Mouse (Mus musculus): Measurements from ENCODE around the gene Pafah1b2. TPM values are rescaled to one million over a fixed set of nuclear protein-coding genes. Genes with fewer than 3 reads are reported as not detected.
A peak's percentile ranks its signal among the peaks of the same experiment; 100 is the strongest.

Pafah1b2 gene
- polyA plus RNA-seq, 1 experiment, result 12.8 TPM

DNA sequence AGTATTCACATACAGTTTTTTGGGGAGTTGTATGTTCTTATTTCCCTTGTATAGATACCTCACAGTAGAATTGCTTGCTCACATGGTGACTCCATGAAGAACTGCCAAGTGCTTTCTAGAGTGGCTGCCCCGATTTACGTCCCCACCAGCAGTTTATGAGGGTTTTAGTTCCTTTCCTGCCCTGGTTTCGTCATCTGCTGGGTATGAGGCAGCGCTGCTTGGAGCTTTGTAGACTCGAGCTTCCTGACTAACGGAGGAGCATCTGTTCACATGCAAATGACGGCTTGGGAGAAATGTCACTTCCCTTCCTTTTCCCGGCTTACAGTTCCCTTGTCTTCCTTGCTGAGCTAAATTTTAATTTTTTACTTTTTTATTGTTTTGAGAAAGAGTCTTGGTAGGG is 15.5 kb upstream of the Pafah1b2 start:
- Histone ChIP-seq H3K27ac (ENCODE audit: insufficient read depth, low read depth, low read length) (no peak overlapping the region), H3K4me3 (ENCODE audit: low read depth, low read length) (no peak overlapping the region), H3K4me1 (ENCODE audit: control insufficient read depth, insufficient read depth, insufficient read length, low read length) (peaks cover 8% of the 10 kb centered on the region), H3K27me3 (ENCODE audit: control insufficient read depth, insufficient read depth, low read length) (no peaks in the 10 kb centered on the region), H3K36me3 (ENCODE audit: control insufficient read depth, insufficient read depth, low read length) (peaks cover 1% of the 10 kb centered on the region; the same call in 1 of the 2 replicates)
- WGBS, result 67% methylated on average over 8 of the region's 8 CpGs
- no peak for TF ChIP-seq CTCF (IDR thresholded peaks at IDR 0.05; ENCODE audit: extremely low read depth, insufficient read length, insufficient replicate concordance, low read depth, low read length)
- TF ChIP-seq POLR2A (IDR thresholded peaks at IDR 0.05; ENCODE audit: low read depth, low read length), result no peak

GRCm38 (mm10) chr9:46026058-46026849 is 13.8 kb upstream of the Pafah1b2 start:
- Histone ChIP-seq H3K27ac (ENCODE audit: insufficient read depth, low read depth, low read length) (no peak overlapping the region), H3K4me3 (ENCODE audit: low read depth, low read length) (no peak overlapping the region), H3K36me3 (ENCODE audit: control insufficient read depth, insufficient read depth, low read length) (peaks cover 1% of the 10 kb centered on the region; the same call in 1 of the 2 replicates), H3K4me1 (ENCODE audit: control insufficient read depth, insufficient read depth, insufficient read length, low read length) (peaks cover 8% of the 10 kb centered on the region), H3K27me3 (ENCODE audit: control insufficient read depth, insufficient read depth, low read length) (no peaks in the 10 kb centered on the region)
- WGBS, result 86% methylated on average over 9 of the region's 9 CpGs
- TF ChIP-seq CTCF (IDR thresholded peaks at IDR 0.05; ENCODE audit: extremely low read depth, insufficient read length, insufficient replicate concordance, low read depth, low read length) (no peak), POLR2A (IDR thresholded peaks at IDR 0.05; ENCODE audit: low read depth, low read length) (no peak)

DNA sequence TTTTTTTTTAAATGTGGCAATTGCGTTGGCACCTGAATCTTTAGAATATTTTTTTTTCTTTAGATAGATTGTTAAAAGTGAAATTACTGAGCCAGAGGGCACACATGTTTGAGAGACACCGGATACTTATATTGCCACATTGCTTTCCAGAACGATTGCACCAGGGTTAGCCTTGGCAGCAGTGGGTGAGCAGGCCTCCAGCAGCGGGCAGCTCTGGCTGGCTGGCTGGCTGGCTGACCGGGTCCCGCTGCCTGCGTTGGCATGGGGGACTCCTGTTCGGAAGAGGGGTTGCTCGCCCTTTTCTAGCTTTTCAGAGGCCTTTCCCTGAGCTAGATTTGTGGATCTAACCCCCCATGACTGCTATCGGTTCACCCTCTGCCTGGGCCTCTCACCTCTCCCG is 11.1 kb upstream of the Pafah1b2 start:
- Histone ChIP-seq H3K4me3 (ENCODE audit: low read depth, low read length) (no peak overlapping the region), H3K27me3 (ENCODE audit: control insufficient read depth, insufficient read depth, low read length) (no peaks in the 10 kb centered on the region), H3K4me1 (ENCODE audit: control insufficient read depth, insufficient read depth, insufficient read length, low read length) (peaks cover 13% of the 10 kb centered on the region), H3K36me3 (ENCODE audit: control insufficient read depth, insufficient read depth, low read length) (peaks cover 1% of the 10 kb centered on the region; the same call in 1 of the 2 replicates), H3K27ac (ENCODE audit: insufficient read depth, low read depth, low read length) (no peak overlapping the region)
- 91% methylated on average over 11 of the region's 11 CpGs for WGBS
- TF ChIP-seq POLR2A (IDR thresholded peaks at IDR 0.05; ENCODE audit: low read depth, low read length) (no peak), CTCF (IDR thresholded peaks at IDR 0.05; ENCODE audit: extremely low read depth, insufficient read length, insufficient replicate concordance, low read depth, low read length) (no peak)

GRCm38 (mm10) chr9:46019975-46020374 is 7.5 kb upstream of the Pafah1b2 start:
- Histone ChIP-seq H3K36me3 (ENCODE audit: control insufficient read depth, insufficient read depth, low read length) (peaks cover 1% of the 10 kb centered on the region; the same call in 1 of the 2 replicates), H3K27me3 (ENCODE audit: control insufficient read depth, insufficient read depth, low read length) (no peaks in the 10 kb centered on the region), H3K4me1 (ENCODE audit: control insufficient read depth, insufficient read depth, insufficient read length, low read length) (peaks cover 25% of the 10 kb centered on the region), H3K4me3 (ENCODE audit: low read depth, low read length) (no peak overlapping the region), H3K27ac (ENCODE audit: insufficient read depth, low read depth, low read length) (peak overlapping the region; percentile 17; the same call in 1 of the 2 replicates)
- 29% methylated on average over 6 of the region's 6 CpGs for WGBS
- TF ChIP-seq POLR2A (IDR thresholded peaks at IDR 0.05; ENCODE audit: low read depth, low read length), result no peak
- TF ChIP-seq CTCF (IDR thresholded peaks at IDR 0.05; ENCODE audit: extremely low read depth, insufficient read length, insufficient replicate concordance, low read depth, low read length), result no peak

DNA sequence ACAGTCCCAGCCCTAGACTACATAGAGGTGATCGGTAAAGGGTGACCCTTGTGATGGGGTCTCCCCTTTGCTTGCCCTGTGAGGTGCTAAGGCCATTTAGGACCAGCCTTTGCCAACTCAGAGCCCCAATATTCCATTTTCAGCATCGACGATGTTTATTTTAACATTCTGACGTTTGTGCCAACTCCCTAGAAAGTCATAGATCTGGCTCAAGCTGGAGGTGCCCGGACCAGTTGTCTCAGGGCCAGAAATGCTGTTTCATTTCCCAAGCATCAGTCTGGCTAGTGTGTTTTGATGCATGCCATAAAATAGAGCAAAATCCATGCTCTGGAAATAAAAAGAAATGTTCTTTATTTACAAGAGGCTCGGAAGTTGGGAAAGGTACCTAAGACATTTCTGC is 5.8 kb upstream of the Pafah1b2 start:
- Histone ChIP-seq H3K36me3 (ENCODE audit: control insufficient read depth, insufficient read depth, low read length) (no peaks in the 10 kb centered on the region; the same call in 1 of the 2 replicates), H3K4me1 (ENCODE audit: control insufficient read depth, insufficient read depth, insufficient read length, low read length) (peaks cover 28% of the 10 kb centered on the region), H3K27ac (ENCODE audit: insufficient read depth, low read depth, low read length) (no peak overlapping the region), H3K4me3 (ENCODE audit: low read depth, low read length) (no peak overlapping the region), H3K27me3 (ENCODE audit: control insufficient read depth, insufficient read depth, low read length) (no peaks in the 10 kb centered on the region)
- TF ChIP-seq CTCF (IDR thresholded peaks at IDR 0.05; ENCODE audit: extremely low read depth, insufficient read length, insufficient replicate concordance, low read depth, low read length), result no peak
- no peak for TF ChIP-seq POLR2A (IDR thresholded peaks at IDR 0.05; ENCODE audit: low read depth, low read length)
- 47% methylated on average over 6 of the region's 6 CpGs for WGBS

GRCm38 (mm10) chr9:46016417-46016816 is 3.9 kb upstream of the Pafah1b2 start:
- H3K27ac ChIP-seq (ENCODE audit: insufficient read depth, low read depth, low read length), result no peak overlapping the region
- no peak for TF ChIP-seq CTCF (IDR thresholded peaks at IDR 0.05; ENCODE audit: extremely low read depth, insufficient read length, insufficient replicate concordance, low read depth, low read length)
- TF ChIP-seq POLR2A (IDR thresholded peaks at IDR 0.05; ENCODE audit: low read depth, low read length), result no peak
- H3K36me3 ChIP-seq (ENCODE audit: control insufficient read depth, insufficient read depth, low read length), result no peaks in the 10 kb centered on the region; the same call in 1 of the 2 replicates
- no peaks in the 10 kb centered on the region for H3K27me3 ChIP-seq (ENCODE audit: control insufficient read depth, insufficient read depth, low read length)
- H3K4me1 ChIP-seq (ENCODE audit: control insufficient read depth, insufficient read depth, insufficient read length, low read length), result peaks cover 35% of the 10 kb centered on the region
- WGBS, result 63% methylated on average over 4 of the region's 4 CpGs
- no peak overlapping the region for H3K4me3 ChIP-seq (ENCODE audit: low read depth, low read length)

DNA sequence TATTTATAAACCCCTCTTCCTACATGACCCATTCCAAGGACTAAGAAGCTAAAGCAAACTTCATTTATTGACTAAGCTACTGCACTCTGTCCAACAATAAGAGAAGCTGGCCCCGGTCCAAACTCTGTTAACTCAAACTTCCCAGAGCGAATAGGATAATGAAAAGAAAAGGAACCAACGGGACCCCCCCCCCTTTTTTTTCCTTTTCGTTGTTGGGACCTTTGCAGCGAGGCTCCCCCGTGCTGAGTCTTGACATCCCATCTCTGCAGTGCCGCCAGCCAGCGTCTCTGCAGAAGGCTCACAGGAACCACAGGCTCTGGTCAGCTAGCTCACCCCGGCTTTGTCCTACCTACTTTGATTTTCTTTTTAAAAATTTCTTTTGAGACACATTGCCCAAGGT is 3.3 kb upstream of the Pafah1b2 start:
- H3K4me1 ChIP-seq (ENCODE audit: control insufficient read depth, insufficient read depth, insufficient read length, low read length), result peaks cover 39% of the 10 kb centered on the region
- no peak overlapping the region for H3K27ac ChIP-seq (ENCODE audit: insufficient read depth, low read depth, low read length)
- no peak overlapping the region for H3K4me3 ChIP-seq (ENCODE audit: low read depth, low read length)
- TF ChIP-seq CTCF (IDR thresholded peaks at IDR 0.05; ENCODE audit: extremely low read depth, insufficient read length, insufficient replicate concordance, low read depth, low read length) (no peak), POLR2A (IDR thresholded peaks at IDR 0.05; ENCODE audit: low read depth, low read length) (no peak)
- WGBS, result 11% methylated on average over 9 of the region's 9 CpGs
- H3K36me3 ChIP-seq (ENCODE audit: control insufficient read depth, insufficient read depth, low read length), result no peaks in the 10 kb centered on the region; the same call in 1 of the 2 replicates
- H3K27me3 ChIP-seq (ENCODE audit: control insufficient read depth, insufficient read depth, low read length), result no peaks in the 10 kb centered on the region
